Mouse (Mus musculus): ENCODE results near the gene Mid1. TPM values are rescaled to one million over a fixed set of nuclear protein-coding genes. Genes with fewer than 3 reads are reported as not detected.
"Not testable (repeated sequence)": the region's sequence is repeated elsewhere in the genome, so short reads cannot be mapped to it uniquely, and the experiment has no call there.

Mid1 gene
- polyA plus RNA-seq, 1 experiment = 8.8 TPM

DNA sequence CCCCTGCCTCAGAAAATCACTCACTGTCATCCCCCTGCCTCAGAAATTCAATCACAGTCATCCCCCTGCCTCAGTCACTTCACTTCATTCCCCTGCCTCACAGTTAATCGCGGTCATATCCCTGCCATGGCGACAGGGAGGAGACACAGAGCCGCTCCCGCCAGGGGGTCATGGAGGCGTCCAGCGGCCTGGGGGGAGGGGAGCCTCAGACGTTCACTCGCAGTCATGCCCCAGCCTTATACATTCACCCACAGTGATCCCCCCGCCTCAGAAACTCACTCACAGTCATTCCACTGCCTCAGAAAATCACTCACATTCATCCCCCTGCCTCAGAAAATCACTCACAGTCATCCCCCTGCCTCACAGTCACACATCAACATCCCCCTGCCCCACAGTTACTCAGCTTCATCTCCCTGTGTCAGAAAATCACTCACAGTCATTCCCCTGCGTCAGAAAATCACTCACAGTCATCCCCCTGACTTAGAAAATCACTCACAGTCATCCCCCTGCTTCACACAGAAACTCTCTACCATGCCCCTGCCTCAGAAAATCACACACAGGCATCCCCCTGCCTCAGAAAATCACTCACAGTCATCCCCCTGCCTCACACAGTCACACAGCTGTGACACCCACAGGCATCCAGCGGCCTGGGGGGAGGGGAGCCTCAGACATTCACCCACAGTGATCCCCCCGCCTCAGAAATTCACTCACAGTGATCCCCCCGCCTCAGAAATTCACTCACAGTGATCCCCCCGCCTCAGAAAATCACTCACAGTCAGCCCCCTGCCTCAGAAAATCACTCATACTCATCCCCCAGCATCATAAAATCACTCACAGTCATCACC lies 307.3 kb downstream of the Mid1 start:
- 12% methylated on average over 6 of the region's 15 CpGs for WGBS
- DNase-seq = not testable (repeated sequence)

DNA sequence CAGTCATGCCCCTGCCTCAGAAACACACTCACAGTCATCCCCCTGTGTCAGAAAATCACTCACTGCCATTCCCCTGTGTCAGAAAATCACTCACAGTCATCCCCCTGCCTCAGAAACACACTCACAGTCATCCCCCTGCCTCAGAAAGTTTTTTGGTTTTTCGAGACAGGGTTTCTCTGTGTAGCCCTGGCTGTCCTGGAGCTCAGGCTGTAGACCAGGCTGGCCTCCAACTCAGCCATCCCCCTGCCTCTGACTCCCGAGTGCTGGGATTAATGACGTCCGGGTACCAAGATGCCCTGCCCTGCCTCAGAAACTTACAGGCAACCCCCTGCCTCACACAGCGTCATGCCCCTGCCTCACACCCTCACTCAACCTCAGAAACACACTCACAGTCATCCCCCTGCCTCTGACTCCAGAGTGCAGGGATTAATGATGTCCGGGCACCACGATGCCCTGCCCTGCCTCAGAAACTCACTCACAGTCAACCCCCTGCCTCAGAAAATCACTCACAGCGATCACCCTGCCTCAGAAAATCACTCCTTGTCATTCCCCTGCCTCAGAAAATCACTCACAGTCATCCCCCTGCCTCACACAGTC lies 308.1 kb downstream of the Mid1 start:
- not testable (repeated sequence) for H3K36me3 ChIP-seq (ENCODE audit: control insufficient read depth, insufficient read depth, low read length); H3K27ac ChIP-seq (ENCODE audit: insufficient read depth, low read depth, low read length); H3K4me1 ChIP-seq (ENCODE audit: control insufficient read depth, insufficient read depth, low read length); DNase-seq; H3K4me3 ChIP-seq (ENCODE audit: insufficient read depth, low read depth, low read length); H3K27me3 ChIP-seq (replicated peaks; ENCODE audit: control insufficient read depth, insufficient read depth, low read length)
- no CpG with 5 or more reads among the region's 8 CpGs for WGBS

More for the DNA sequence above, 307.3 kb downstream of the Mid1 start:
- not testable (repeated sequence) for H3K36me3 ChIP-seq (ENCODE audit: control insufficient read depth, insufficient read depth, low read length); H3K27me3 ChIP-seq (replicated peaks; ENCODE audit: control insufficient read depth, insufficient read depth, low read length); H3K4me1 ChIP-seq (ENCODE audit: control insufficient read depth, insufficient read depth, low read length); H3K4me3 ChIP-seq (ENCODE audit: insufficient read depth, low read depth, low read length); H3K27ac ChIP-seq (ENCODE audit: insufficient read depth, low read depth, low read length)

DNA sequence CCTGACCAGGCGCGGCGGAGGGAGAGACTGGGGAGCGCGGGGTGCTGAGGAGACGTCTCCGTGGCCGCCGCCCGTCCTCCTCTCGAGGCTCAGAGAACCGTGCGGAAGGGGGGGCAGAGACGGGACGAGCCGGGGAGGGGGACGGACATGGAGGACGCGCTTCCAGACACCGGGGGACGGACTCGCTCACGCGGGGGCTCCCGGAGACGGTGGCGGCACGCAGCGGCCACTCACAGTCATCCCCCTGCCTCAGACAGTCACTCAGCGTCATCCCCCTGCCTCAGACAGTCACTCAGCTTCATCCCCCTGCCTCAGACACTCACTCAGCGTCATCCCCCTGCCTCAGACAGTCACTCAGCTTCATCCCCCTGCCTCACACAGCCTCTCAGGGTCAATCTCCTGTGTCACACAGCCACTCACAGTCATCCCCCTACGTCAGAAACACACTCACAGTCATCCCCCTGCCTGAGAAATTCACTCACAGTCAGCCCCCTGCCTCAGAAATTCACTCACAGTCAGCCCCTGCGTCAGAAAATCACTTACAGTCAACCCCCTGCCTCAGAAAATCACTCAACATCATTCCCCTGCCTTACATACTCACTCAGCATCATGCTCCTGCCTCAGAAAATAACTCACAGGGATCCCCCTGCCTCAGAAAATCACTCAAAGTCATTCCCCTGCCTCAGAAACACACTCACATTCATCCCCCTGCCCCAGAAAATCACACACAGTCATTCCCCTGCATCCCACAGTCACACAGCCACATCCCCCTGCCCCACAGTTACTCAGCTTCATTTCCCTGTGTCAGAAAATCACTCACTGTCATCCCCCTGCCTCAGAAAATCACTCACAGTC lies 309.2 kb downstream of the Mid1 start:
- not testable (repeated sequence) for H3K27me3 ChIP-seq (replicated peaks; ENCODE audit: control insufficient read depth, insufficient read depth, low read length); H3K36me3 ChIP-seq (ENCODE audit: control insufficient read depth, insufficient read depth, low read length); H3K27ac ChIP-seq (ENCODE audit: insufficient read depth, low read depth, low read length); H3K4me1 ChIP-seq (ENCODE audit: control insufficient read depth, insufficient read depth, low read length); H3K4me3 ChIP-seq (ENCODE audit: insufficient read depth, low read depth, low read length)
- DNase-seq = peak; percentile 51
- 11% methylated on average over 3 of the region's 33 CpGs for WGBS

GRCm38 (mm10) chrX:169994866-169995711 lies 310.1 kb downstream of the Mid1 start:
- DNase-seq; H3K4me3 ChIP-seq (ENCODE audit: insufficient read depth, low read depth, low read length); H3K27me3 ChIP-seq (replicated peaks; ENCODE audit: control insufficient read depth, insufficient read depth, low read length); H3K36me3 ChIP-seq (ENCODE audit: control insufficient read depth, insufficient read depth, low read length); H3K27ac ChIP-seq (ENCODE audit: insufficient read depth, low read depth, low read length); H3K4me1 ChIP-seq (ENCODE audit: control insufficient read depth, insufficient read depth, low read length): not testable (repeated sequence)
- 29% methylated on average over 2 of the region's 2 CpGs for WGBS

DNA sequence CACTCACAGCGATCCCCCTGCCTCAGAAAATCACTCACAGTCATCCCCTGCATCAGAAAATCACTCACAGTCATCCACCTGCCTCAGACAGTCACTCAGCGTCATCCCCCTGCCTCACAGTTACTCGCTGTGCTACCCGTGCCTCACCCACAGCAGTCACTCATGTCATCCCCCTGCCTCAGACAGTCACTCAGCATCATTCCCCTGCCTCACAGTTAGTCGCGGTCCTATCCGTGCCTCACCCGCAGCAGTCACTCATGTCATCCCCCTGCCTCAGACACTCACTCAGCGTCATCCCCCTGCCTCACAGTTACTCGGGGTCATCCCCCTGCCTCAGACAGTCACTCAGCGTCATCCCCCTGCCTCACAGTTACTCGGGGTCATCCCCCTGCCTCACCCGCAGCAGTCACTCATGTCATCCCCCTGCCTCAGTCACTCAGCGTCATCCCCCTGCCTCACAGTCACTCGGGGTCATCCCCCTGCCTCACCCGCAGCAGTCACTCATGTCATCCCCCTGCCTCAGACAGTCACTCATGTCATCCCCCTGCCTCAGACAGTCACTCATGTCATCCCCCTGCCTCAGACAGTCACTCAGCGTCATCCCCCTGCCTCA lies 311.0 kb downstream of the Mid1 start:
- H3K36me3 ChIP-seq (ENCODE audit: control insufficient read depth, insufficient read depth, low read length); H3K27me3 ChIP-seq (replicated peaks; ENCODE audit: control insufficient read depth, insufficient read depth, low read length); H3K27ac ChIP-seq (ENCODE audit: insufficient read depth, low read depth, low read length); H3K4me3 ChIP-seq (ENCODE audit: insufficient read depth, low read depth, low read length); H3K4me1 ChIP-seq (ENCODE audit: control insufficient read depth, insufficient read depth, low read length): not testable (repeated sequence)
- DNase-seq = peak; percentile 46
- WGBS = no CpG with 5 or more reads among the region's 17 CpGs

- H3K27me3 ChIP-seq (replicated peaks; ENCODE audit: control insufficient read depth, insufficient read depth, low read length); H3K4me3 ChIP-seq (ENCODE audit: insufficient read depth, low read depth, low read length); H3K36me3 ChIP-seq (ENCODE audit: control insufficient read depth, insufficient read depth, low read length); H3K27ac ChIP-seq (ENCODE audit: insufficient read depth, low read depth, low read length); H3K4me1 ChIP-seq (ENCODE audit: control insufficient read depth, insufficient read depth, low read length): not testable (repeated sequence)
- DNase-seq = peak; percentile 75
- WGBS = no CpG with 5 or more reads among the region's 46 CpGs
These were observed 311.9 kb downstream of the Mid1 start for GRCm38 (mm10) chrX:169996926-169997325.

- H3K27ac ChIP-seq (ENCODE audit: insufficient read depth, low read depth, low read length); H3K36me3 ChIP-seq (ENCODE audit: control insufficient read depth, insufficient read depth, low read length); DNase-seq; H3K27me3 ChIP-seq (replicated peaks; ENCODE audit: control insufficient read depth, insufficient read depth, low read length); H3K4me1 ChIP-seq (ENCODE audit: control insufficient read depth, insufficient read depth, low read length): not testable (repeated sequence)
- peak overlapping the region; percentile 36; the same call in 1 of the 2 replicates for H3K4me3 ChIP-seq (ENCODE audit: insufficient read depth, low read depth, low read length)
- no CpG with 5 or more reads among the region's 40 CpGs for WGBS
These were observed 312.5 kb downstream of the Mid1 start for GRCm38 (mm10) chrX:169997456-169997853.

DNA sequence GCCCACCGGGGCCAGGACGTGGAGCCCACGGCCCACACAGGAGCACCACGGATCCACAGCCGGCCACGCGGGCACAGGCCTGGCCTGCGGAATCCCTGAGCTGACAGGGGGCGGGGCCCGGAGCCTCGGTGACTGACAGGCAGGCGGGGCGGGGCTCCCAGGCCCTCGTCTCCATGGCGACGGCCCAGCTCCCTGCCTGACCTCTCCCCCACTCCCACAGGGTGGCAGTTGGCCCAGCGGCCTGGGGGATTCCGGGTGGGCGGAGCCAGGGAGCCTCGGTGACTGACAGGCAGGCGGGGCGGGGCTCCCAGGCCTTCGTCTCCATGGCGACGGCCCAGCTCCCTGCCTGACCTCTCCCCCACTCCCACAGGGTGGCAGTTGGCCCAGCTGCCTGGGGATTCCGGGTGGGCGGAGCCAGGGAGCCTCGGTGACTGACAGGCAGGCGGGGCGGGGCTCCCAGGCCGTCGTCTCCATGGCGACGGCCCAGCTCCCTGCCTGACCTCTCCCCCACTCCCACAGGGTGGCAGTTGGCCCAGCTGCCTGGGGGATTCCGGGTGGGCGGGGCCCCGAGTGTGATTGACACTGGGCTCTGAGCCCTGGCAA lies 313.0 kb downstream of the Mid1 start:
- 3% methylated on average over 8 of the region's 37 CpGs for WGBS
- peak overlapping the region; percentile 36; the same call in 1 of the 2 replicates for H3K4me3 ChIP-seq (ENCODE audit: insufficient read depth, low read depth, low read length)
- not testable (repeated sequence) for H3K36me3 ChIP-seq (ENCODE audit: control insufficient read depth, insufficient read depth, low read length); H3K4me1 ChIP-seq (ENCODE audit: control insufficient read depth, insufficient read depth, low read length); H3K27ac ChIP-seq (ENCODE audit: insufficient read depth, low read depth, low read length); H3K27me3 ChIP-seq (replicated peaks; ENCODE audit: control insufficient read depth, insufficient read depth, low read length)
- peak; percentile 100 for DNase-seq

- H3K4me3 ChIP-seq (ENCODE audit: insufficient read depth, low read depth, low read length) = not testable (repeated sequence)
- WGBS = 14% methylated on average over 2 of the region's 4 CpGs
These were observed 313.7 kb downstream of the Mid1 start for GRCm38 (mm10) chrX:169998559-169999219.

More at GRCm38 (mm10) chrX:169998559-169999219, 313.7 kb downstream of the Mid1 start:
- not testable (repeated sequence) for DNase-seq; H3K4me1 ChIP-seq (ENCODE audit: control insufficient read depth, insufficient read depth, low read length); H3K27me3 ChIP-seq (replicated peaks; ENCODE audit: control insufficient read depth, insufficient read depth, low read length); H3K27ac ChIP-seq (ENCODE audit: insufficient read depth, low read depth, low read length); H3K36me3 ChIP-seq (ENCODE audit: control insufficient read depth, insufficient read depth, low read length)

Data from kidney, adult 2 months (tissue).